ENCODE assay signal across 17 mouse cellular contexts in genomic region chr9:41187498-41187897, GRCm38 (mm10).
"Had no signal": no experiment of that assay in that cellular context is flagged by ENCODE, and none has a peak within 500 bp of the region (broad histone marks: within the 10 kb centered on the region; RNA-seq: fewer than 3 reads in every experiment).

No protein-coding gene starts in this region.

- H3K9ac ChIP-seq: lung, embryonic 15.5 days; midbrain, embryonic 13.5 days; midbrain, embryonic 15.5 days; neural tube, embryonic 12.5 days; stomach, embryonic 15.5 days had no signal

- ATAC-seq: lung, postnatal 0 days; midbrain, embryonic 13.5 days; midbrain, embryonic 15.5 days had no signal

- H3K36me3 ChIP-seq: lung, embryonic 15.5 days; midbrain, embryonic 13.5 days; midbrain, embryonic 15.5 days; neural tube, embryonic 12.5 days; stomach, embryonic 15.5 days had no signal

- DNase-seq: lung, adult 2 months; lung, postnatal 14 days; lung, postnatal 36 days; right cerebral cortex, postnatal 14 days; thymus, adult 2 months; thymus, postnatal 25 days; thymus, postnatal 4 days had no signal

- H3K27ac ChIP-seq: lung, embryonic 15.5 days; macrophage; midbrain, embryonic 13.5 days; midbrain, embryonic 15.5 days; neural tube, embryonic 12.5 days; stomach, embryonic 15.5 days; stomach, postnatal 0 days had no signal

- H3K4me1 ChIP-seq: neural tube, embryonic 12.5 days had no signal

- H3K4me2 ChIP-seq: lung, embryonic 15.5 days; midbrain, embryonic 11.5 days; midbrain, embryonic 13.5 days; midbrain, embryonic 15.5 days; neural tube, embryonic 12.5 days; stomach, embryonic 15.5 days had no signal

- H3K9me3 ChIP-seq: lung, embryonic 15.5 days; megakaryocyte, embryonic 14.5 days; midbrain, embryonic 13.5 days; midbrain, embryonic 15.5 days; neural tube, embryonic 12.5 days; stomach, embryonic 15.5 days had no signal

- H3K27me3 ChIP-seq: lung, embryonic 15.5 days; midbrain, embryonic 13.5 days; midbrain, embryonic 15.5 days; neural tube, embryonic 12.5 days; stomach, embryonic 15.5 days had no signal

- H3K4me3 ChIP-seq: lung, embryonic 15.5 days; megakaryocyte, embryonic 14.5 days; midbrain, embryonic 13.5 days; midbrain, embryonic 15.5 days; neural tube, embryonic 12.5 days; stomach, embryonic 15.5 days had no signal
